ENCODE assay signal across 8 mouse cellular contexts in genomic region chr1:128416584-128417532, GRCm38 (mm10). TPM values are rescaled to one million over a fixed set of nuclear protein-coding genes. Genes with fewer than 3 reads are reported as not detected.
DNase-seq lines count a peak whose midpoint lies in the region; ATAC-seq lines count a peak whose summit lies in the region.

Dars (minus strand) TSS chr1:128417368.

- peak; percentile 93 for ATAC-seq in heart, embryonic 14.5 days (ENCODE audit: insufficient number of reproducible peaks, insufficient read depth, low FRiP score, low read depth)
- ATAC-seq in liver, embryonic 13.5 days (ENCODE audit: low read depth): peak; percentile 84
- peak; percentile 91 for ATAC-seq in stomach, embryonic 16.5 days (ENCODE audit: insufficient read depth, low FRiP score)

- H3K36me3 ChIP-seq in heart, embryonic 14.5 days (ENCODE audit: control insufficient read depth, insufficient read depth, low read length): peaks cover 25% of the 10 kb centered on the region
- peaks cover 21% of the 10 kb centered on the region for H3K36me3 ChIP-seq in liver, embryonic 13.5 days
- 0 out of 2 replicates have a peak, but pooled peaks cover 2% of the 10 kb centered on the region for H3K36me3 ChIP-seq in stomach, embryonic 16.5 days (ENCODE audit: control insufficient read depth, insufficient read depth, low read length)

- peak within 1 kb of the TSS; percentile 93 for H3K27ac ChIP-seq in brown adipose tissue, adult 24 weeks (replicated peaks; ENCODE audit: low read depth, low read length)
- peak within 1 kb of the TSS; percentile 89 to 93 for H3K27ac ChIP-seq in heart, embryonic 14.5 days (replicated peaks in 1 of 2; ENCODE audit: control insufficient read depth in 1 of 2, insufficient read depth in 1 of 2, low read depth in 2 of 2, low read length in 2 of 2)
- H3K27ac ChIP-seq in liver, embryonic 13.5 days: peak within 1 kb of the TSS; percentile 94
- H3K27ac ChIP-seq in stomach, embryonic 16.5 days (ENCODE audit: low read length): peak within 1 kb of the TSS; percentile 98

- H3K27me3 ChIP-seq in heart, embryonic 14.5 days (ENCODE audit: control insufficient read depth, insufficient read depth, low read length): no peaks in the 10 kb centered on the region
- H3K27me3 ChIP-seq in liver, embryonic 13.5 days: no peaks in the 10 kb centered on the region
- no peaks in the 10 kb centered on the region for H3K27me3 ChIP-seq in stomach, embryonic 16.5 days (ENCODE audit: control insufficient read depth, insufficient read depth, low read length)

- H3K4me3 ChIP-seq in brown adipose tissue, adult 24 weeks (ENCODE audit: insufficient read depth, low read depth, low read length): peak within 1 kb of the TSS; percentile 88
- peak within 1 kb of the TSS; percentile 79 to 89 for H3K4me3 ChIP-seq in heart, embryonic 14.5 days (ENCODE audit: control insufficient read depth in 1 of 2, insufficient read depth in 1 of 2, low read depth in 1 of 2, low read length in 2 of 2)
- peak within 1 kb of the TSS; percentile 93 for H3K4me3 ChIP-seq in liver, embryonic 13.5 days (replicated peaks)
- peak within 1 kb of the TSS; percentile 82 for H3K4me3 ChIP-seq in stomach, embryonic 16.5 days (replicated peaks; ENCODE audit: low read length)

- H3K4me2 ChIP-seq in heart, embryonic 14.5 days (ENCODE audit: low read length): peak within 1 kb of the TSS; percentile 77
- H3K4me2 ChIP-seq in liver, embryonic 13.5 days: peak within 1 kb of the TSS; percentile 65
- peak within 1 kb of the TSS; percentile 81 for H3K4me2 ChIP-seq in stomach, embryonic 16.5 days (ENCODE audit: low read depth, low read length)

- no peaks in the 10 kb centered on the region for H3K4me1 ChIP-seq in brown adipose tissue, adult 24 weeks (ENCODE audit: control insufficient read depth, insufficient read depth, insufficient read length, low read length)
- no peaks in the 10 kb centered on the region; a peak in 1 of 4 replicates for H3K4me1 ChIP-seq in heart, embryonic 14.5 days (ENCODE audit: control insufficient read depth in 2 of 2, insufficient read depth in 2 of 2, low read length in 2 of 2)
- peaks cover 16% of the 10 kb centered on the region for H3K4me1 ChIP-seq in liver, embryonic 13.5 days (replicated peaks)
- no peaks in the 10 kb centered on the region for H3K4me1 ChIP-seq in stomach, embryonic 16.5 days (ENCODE audit: control insufficient read depth, insufficient read depth, low read length)

- H3K9me3 ChIP-seq in heart, embryonic 14.5 days (ENCODE audit: control insufficient read depth, low read length): no peaks in the 10 kb centered on the region
- no peaks in the 10 kb centered on the region for H3K9me3 ChIP-seq in liver, embryonic 13.5 days (replicated peaks)
- no peaks in the 10 kb centered on the region for H3K9me3 ChIP-seq in stomach, embryonic 16.5 days (replicated peaks; ENCODE audit: control insufficient read depth, low read length)

- H3K9ac ChIP-seq in heart, embryonic 14.5 days (ENCODE audit: low read length): peak within 1 kb of the TSS; percentile 94
- peak within 1 kb of the TSS; percentile 96 for H3K9ac ChIP-seq in liver, embryonic 13.5 days
- peak within 1 kb of the TSS; percentile 99 for H3K9ac ChIP-seq in stomach, embryonic 16.5 days (ENCODE audit: low read length)

- WGBS in heart, embryonic 14.5 days: under 1% methylated on average over 68 of the region's 68 CpGs
- under 1% methylated on average over 68 of the region's 68 CpGs for WGBS in liver, embryonic 13.5 days (ENCODE audit: insufficient replicate concordance)
- under 1% methylated on average over 68 of the region's 68 CpGs for WGBS in stomach, embryonic 16.5 days

- peak; percentile 96 for DNase-seq in CD4-positive, CD25-positive, alpha-beta regulatory T cell, adult 2 months (ENCODE audit: low read depth, low spot score)
- DNase-seq in fibroblast of lung, adult 2 months (ENCODE audit: low read depth): peak; percentile 49
- peak; percentile 95 for DNase-seq in kidney, postnatal 14 days
- peak; percentile 93 for DNase-seq in liver, embryonic 13.5 days
- peak; percentile 97 for DNase-seq in neural tube, embryonic 10.5 days (ENCODE audit: extremely low spot score, low spot score)

RNA-seq across cellular contexts. Expression of gene Dars, which starts in this region (rescaled TPM):
- polyA plus RNA-seq in brown adipose tissue, adult 24 weeks (2012; ENCODE audit: insufficient read depth, insufficient read length, missing spikeins): 70.1 and 74.0 TPM in 2 replicates
- polyA plus RNA-seq in heart, embryonic 14.5 days (2014; fragmentation: Nextera tagmentation; extraction: Ambion mirVana): 47.3 and 58.1 TPM in 2 replicates
- 130 and 165 TPM in 2 replicates for polyA plus RNA-seq in liver, embryonic 13.5 days (2015; fragmentation: Nextera tagmentation; extraction: Ambion mirVana)
- 156 and 178 TPM in 2 replicates for polyA plus RNA-seq in stomach, embryonic 16.5 days (2015; fragmentation: Nextera tagmentation; extraction: Ambion mirVana)

Comparison
In these comparisons a context has a peak if more than half of its experiments do, and no peak if none do; other contexts are left out.
1. Peak in every context shown above with its lines: DNase-seq, ATAC-seq, H3K4me3 ChIP-seq and H3K27ac ChIP-seq.